Mouse (Mus musculus) brown adipose tissue, adult 24 weeks (tissue): ENCODE results near the gene Gm21985. TPM values are rescaled to one million over a fixed set of nuclear protein-coding genes. Genes with fewer than 3 reads are reported as not detected.
A peak's percentile ranks its signal among the peaks of the same experiment; 100 is the strongest.

Source experiments
- H3K27ac ChIP-seq: fragments of 200-500 bp; replicated peaks from 2 replicates; pipeline ENCODE4 v1.5.1; 2012; ENCODE audit warnings: low read depth, mild to moderate bottlenecking, low read length
- H3K4me1 ChIP-seq: fragments of 200-500 bp; 2 replicates; pipeline ENCODE4 v1.6.1; 2012; ENCODE audit warnings: low read length, mixed read lengths; ENCODE audit not compliant: control insufficient read depth, insufficient read depth, insufficient read length
- H3K4me3 ChIP-seq: fragments of 200-500 bp; 2 replicates; pipeline ENCODE4 v1.5.1; 2012; ENCODE audit warnings: low read depth, mild to moderate bottlenecking, low read length, moderate library complexity; ENCODE audit not compliant: insufficient read depth
- polyA plus RNA-seq: library from polyadenylated mRNA; stranded (reverse); fragments of >200 nt; gene quantifications from 2 replicates; pipeline ENCODE4 v1.2.4, GENCODE M21; 2012; ENCODE audit not compliant: missing spikeins, insufficient read depth, insufficient read length

The Gm21985 gene
- polyA plus RNA-seq = not detected in 2 replicates

DNA sequence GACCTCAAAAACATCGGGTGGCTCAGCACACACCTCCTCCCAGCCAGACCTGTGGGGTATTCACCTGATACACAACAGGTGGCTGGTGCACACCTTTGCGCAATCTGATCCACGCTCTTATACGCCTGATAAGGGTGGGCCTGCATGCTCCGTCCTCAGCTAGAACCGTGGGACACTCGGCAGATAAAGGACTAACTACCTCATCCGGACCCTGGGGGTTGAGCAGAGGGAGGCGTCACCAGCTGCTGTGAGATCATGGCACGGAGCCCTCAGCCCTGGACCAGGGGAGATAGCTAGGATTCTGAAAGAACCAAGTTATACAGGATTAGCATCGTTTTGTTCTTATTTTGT is at the start of gene Gm21985:
Gm21985 (plus strand) TSS at position 73 of the 351 bp plus-strand sequence.
- Histone ChIP-seq H3K4me3 (peak within 1 kb of the TSS; percentile 84), H3K4me1 (peaks cover 5% of the 10 kb centered on the region), H3K27ac (peak within 1 kb of the TSS; percentile 81)

DNA sequence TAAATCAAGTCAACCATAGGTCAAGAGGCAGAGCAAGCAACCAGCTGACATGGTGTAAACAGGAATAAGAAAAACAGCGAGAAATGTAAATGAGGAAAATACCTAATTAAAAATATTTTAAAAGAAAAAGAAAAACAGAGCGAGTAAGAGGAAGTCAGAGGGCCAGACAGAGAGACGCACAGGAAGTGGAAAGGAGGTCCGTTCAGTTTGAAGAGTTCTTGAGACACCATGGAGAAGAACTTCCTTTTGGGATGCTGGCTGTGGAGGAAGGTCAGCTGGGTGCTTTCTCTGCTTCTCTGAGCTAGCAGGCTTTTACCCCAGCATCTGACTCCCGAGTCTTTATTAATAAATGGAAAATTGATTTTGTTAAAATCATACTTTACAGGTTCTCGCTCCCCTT is 48.5 kb upstream of the Gm21985 start:
- Histone ChIP-seq H3K27ac (no peak overlapping the region), H3K4me3 (no peak overlapping the region), H3K4me1 (no peaks in the 10 kb centered on the region)

DNA sequence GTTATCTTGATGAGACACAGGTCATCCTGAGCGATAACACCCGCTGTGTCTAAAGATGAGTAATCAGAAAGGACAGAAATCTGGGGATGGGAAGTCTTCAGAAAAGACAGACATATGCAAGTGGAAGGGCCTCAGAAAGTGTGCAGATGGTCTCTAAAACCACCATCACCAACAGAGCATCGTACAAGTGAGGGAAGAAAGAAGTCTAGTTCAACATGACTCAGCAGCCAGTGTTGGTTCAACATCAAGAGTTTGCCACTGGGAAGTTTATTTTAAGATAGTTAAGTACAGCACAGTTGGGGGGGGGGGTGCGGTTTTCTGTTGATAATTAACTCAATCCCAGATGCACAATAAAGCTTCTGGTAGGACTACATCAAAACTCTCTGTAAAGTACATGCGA is 45.2 kb upstream of the Gm21985 start:
- Histone ChIP-seq H3K4me1 (no peaks in the 10 kb centered on the region), H3K27ac (no peak overlapping the region), H3K4me3 (no peak overlapping the region)

DNA sequence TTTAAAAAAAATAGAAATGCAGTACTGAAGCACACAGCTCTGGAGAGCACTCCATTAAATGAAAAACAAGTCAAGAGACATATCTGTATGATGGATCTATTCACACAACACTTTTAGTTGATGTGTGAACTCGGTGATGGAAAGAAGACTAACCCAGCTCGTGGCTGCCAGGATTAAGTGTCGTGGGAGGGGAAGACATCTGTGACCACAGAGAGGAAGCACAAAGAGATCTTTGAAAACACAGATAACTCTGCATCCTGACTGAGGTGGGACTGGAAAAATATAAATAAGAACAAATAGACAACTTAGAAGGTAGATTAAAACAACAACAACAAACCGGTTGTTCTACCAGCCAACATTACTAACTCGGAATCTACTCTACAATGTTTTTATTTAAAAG is 43.5 kb upstream of the Gm21985 start:
- Histone ChIP-seq H3K4me1 (no peaks in the 10 kb centered on the region), H3K4me3 (no peak overlapping the region), H3K27ac (no peak overlapping the region)

DNA sequence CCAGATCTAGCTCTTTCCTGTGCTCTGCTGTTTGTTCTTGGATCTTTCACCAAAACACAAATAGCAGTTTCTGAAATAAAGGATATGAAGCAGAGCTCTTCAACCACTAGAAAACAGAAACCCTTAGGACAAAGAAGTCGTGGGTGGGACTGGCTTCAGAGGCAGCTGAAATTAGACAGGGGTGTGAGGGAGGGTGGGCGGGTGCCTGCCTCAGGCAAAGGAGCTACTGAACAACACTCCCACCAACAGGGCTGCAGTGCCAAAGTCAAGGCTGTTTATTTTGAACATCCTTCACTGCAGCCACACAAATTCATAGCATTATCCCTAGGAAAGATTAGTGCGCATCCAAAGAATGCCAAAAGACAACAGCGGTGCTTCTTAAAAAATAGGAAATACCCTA is 41.8 kb upstream of the Gm21985 start:
- no peak overlapping the region for H3K4me3 ChIP-seq
- H3K27ac ChIP-seq = no peak overlapping the region

DNA sequence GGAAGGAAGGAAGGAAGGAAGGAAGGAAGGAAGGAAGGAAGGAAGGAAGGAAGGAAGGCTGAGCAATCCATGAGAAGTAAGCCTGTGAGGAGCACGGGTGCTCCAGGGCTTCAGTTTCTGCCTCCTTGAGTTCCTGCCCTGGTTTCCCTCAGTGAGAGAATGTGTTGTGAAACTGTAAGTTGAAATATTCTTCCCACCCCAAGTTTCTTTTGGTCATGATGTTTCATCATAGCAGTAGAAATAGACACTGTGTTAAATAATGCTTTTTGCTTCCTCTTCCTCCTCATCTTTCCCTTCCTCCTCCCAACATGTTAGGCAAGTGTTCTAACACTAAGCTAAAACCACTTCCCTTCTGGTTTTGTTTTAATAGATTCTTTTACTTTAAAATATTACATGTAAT is 33.5 kb upstream of the Gm21985 start:
- Histone ChIP-seq H3K4me1 (no peaks in the 10 kb centered on the region), H3K27ac (no peak overlapping the region), H3K4me3 (no peak overlapping the region)

More for the DNA sequence above, 41.8 kb upstream of the Gm21985 start:
- H3K4me1 ChIP-seq = no peaks in the 10 kb centered on the region

DNA sequence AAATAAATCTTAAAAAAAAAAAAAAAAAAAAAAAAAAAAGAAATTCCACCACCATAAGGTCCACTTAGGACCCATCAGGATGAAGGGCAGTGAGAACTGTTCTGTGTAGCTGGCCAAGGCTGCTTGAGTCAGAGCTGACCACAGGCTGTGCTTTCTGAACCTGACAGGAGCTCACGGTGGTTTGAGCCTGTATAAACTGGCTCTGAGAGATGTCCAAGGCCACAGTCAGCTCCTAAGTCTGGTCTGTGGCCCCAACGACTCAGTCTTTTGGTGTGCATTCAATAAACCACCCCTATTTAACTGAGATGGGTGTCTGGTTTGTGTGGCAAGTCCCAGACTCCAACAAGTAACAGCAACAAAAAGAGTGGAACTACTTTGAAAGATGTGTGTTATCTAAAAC is 29.5 kb upstream of the Gm21985 start:
- no peak overlapping the region for H3K27ac ChIP-seq
- H3K4me3 ChIP-seq = no peak overlapping the region
- H3K4me1 ChIP-seq = no peaks in the 10 kb centered on the region

DNA sequence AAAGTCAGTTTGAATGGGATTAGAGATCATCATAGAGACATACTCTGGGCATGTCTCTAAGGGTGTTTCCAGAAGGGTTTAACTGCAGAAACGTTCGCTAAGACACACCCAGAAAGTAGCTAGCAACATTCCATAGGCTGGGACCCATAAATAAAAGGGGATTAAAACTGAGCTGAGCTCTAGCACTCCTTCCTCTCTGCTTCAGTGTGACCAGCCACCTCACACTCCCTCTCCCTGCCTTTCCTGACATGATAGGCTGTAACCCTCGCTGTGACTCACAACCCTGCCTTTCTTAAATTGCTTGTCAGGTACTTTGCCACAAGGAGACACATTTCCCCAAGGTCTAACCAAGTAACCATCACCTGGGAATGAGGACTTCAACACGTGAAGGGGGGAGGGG is 28.1 kb upstream of the Gm21985 start:
- no peak overlapping the region for H3K27ac ChIP-seq
- H3K4me1 ChIP-seq = no peaks in the 10 kb centered on the region
- no peak overlapping the region for H3K4me3 ChIP-seq

DNA sequence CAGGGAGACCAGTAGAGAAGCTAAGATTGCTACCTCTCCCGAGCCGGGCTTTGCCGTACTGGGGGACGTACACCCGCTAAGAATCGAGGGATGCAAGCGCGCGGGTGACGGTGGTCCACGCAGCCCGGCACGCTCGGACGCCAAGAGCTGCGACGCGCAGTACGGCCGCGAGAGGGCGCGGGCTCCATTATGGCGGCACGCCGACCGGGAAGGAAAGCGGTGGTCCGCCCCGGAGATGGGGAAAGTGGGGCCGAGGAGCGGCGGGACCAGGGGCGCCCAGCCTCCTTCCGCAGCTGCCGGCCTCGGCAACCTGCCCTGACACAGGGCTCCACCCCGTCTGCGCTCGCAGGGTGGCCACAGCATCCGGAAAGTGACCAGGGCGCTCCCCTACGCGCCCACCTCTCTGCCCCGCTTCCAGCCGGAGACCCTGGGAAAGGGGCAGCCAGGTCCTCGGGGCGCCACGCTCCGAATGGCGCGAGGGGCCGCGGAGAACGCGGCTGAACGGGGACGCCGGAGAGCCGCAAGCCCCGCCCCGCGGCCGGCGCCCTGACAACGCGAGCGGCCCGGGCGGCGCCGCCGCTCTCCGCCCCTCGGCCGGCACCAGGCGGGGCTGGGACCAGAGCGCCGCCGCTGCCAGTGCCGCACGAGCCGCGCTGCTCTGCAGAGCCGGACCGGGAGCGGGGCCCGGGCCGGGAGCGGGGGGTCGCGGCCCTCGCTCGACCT is 26.7 kb upstream of the Gm21985 start, which contains the start of gene Lpcat4:
Lpcat4 (plus strand) TSS at position 257 of the 723 bp plus-strand sequence.
- H3K4me3 ChIP-seq = peak within 1 kb of the TSS; percentile 100
- peak within 1 kb of the TSS; percentile 89 for H3K27ac ChIP-seq
- no peaks in the 10 kb centered on the region for H3K4me1 ChIP-seq

DNA sequence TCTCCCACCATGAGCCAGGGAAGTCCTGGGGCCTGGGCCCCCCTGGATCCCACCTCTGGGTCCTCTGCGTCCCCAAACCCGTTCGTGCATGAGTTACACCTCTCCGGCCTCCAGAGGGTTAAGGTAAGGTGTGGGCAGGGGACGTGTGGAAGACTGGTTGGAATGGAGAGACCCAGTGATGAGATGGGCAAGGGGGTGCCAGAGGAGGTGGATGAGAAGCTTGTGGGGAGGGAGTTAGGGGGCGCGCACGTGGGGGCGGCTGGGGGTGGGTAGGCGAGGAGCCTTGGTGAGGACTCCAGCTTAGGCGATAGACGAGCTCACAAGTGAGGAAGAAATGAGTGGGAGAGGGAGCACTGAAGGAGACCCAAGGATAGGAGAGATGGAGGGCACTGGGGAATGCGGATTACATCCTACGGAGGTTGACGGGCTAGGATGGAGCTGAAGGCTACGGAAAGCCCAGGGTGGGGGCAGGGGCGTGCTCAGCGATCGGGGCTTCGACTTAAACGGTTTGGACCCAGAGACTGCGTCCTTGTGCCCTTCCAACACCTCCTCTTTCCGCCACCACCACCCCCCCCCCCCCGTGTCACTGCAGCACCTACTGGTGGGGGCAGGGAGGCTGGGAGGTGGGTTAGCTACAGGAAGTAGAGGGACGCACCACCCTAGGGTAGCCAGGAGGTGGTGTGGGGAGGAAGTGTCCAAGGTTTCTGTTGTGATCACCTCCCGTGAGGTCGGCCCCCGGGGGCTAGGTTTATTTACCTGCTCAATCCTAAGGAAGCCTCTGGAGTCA is 26.0 kb upstream of the Gm21985 start:
- no peak overlapping the region for H3K27ac ChIP-seq
- no peaks in the 10 kb centered on the region for H3K4me1 ChIP-seq
- peak overlapping the region; percentile 100 for H3K4me3 ChIP-seq

DNA sequence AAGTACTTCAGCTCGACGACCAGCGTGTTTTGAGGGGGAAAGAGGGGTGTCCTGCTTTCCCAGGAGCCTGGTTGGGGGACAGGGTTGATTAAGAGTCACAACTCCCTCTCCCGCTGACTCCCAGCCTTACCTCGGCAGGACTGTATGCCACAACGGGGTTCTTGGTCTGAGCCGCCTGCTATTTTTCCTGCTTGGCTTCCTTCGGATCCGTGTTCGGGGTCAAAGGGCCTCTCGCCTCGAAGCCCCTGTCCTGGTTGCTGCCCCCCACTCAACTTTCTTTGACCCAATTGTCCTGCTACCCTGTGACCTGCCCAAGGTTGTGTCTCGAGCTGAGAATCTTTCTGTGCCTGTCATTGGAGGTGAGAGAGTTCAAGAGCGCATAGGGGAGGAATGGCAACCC is 24.3 kb upstream of the Gm21985 start:
- Histone ChIP-seq H3K4me1 (no peaks in the 10 kb centered on the region), H3K27ac (no peak overlapping the region), H3K4me3 (no peak overlapping the region)

DNA sequence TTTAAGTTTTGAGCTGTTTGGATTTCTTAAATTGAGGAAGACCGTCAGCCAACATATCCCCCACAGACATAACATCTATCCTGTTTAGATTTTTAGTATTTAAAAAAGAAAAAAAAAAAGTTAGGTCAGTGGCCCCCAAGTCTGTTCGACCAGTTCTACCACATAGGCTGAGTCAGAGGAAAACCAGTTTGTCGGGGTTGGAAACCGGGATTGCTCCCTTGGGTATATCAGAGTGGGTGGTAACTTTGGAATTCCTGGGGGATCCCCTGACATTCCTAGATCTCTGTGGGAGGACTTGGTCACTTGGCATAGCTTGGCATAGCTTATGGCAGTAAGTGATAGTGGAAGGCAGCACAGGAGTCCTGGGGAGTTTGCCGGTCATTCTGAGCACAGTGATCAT is 20.8 kb upstream of the Gm21985 start:
- Histone ChIP-seq H3K4me3 (no peak overlapping the region), H3K4me1 (no peaks in the 10 kb centered on the region), H3K27ac (no peak overlapping the region)

DNA sequence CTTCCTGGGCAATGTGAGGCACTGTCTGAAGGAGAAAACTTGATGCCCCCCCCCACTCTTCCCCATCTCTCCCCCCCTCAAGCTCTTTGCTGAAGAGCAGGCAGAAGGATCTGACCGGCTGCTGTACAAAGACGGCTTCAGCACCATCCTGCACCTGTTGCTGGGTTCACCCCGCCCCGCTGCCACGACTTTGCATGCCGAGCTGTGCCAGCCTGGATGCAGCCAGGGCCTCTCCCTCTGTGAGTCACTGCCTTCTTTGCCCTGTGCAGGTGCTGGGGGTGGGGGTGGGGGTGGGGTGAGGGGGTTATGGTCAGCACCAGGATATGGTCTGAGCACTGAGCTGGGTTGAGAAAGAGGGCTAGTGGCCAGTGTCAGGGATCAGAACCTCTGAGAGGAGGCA is 19.9 kb upstream of the Gm21985 start:
- Histone ChIP-seq H3K27ac (no peak overlapping the region), H3K4me1 (no peaks in the 10 kb centered on the region), H3K4me3 (no peak overlapping the region)

DNA sequence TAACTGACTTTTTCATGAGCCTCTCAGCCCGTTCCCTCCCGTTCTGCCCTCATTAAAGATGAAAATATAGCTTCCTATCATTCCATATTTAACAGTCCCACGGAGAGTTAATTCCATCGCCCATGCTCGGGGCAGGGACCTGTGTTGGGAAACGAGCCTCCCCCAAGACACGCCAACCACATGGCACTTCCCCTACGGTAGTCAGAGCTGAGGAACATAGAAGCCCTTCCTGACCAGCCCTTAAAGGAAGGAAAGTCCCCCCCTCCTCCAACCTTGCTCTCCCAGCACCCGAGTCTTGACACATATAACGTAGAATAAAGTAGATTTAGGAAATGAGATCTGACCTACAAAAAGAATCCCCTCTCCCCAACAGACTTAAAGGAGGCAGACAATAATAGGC is 18.8 kb upstream of the Gm21985 start:
- H3K4me3 ChIP-seq = no peak overlapping the region
- no peak overlapping the region for H3K27ac ChIP-seq
- H3K4me1 ChIP-seq = no peaks in the 10 kb centered on the region

DNA sequence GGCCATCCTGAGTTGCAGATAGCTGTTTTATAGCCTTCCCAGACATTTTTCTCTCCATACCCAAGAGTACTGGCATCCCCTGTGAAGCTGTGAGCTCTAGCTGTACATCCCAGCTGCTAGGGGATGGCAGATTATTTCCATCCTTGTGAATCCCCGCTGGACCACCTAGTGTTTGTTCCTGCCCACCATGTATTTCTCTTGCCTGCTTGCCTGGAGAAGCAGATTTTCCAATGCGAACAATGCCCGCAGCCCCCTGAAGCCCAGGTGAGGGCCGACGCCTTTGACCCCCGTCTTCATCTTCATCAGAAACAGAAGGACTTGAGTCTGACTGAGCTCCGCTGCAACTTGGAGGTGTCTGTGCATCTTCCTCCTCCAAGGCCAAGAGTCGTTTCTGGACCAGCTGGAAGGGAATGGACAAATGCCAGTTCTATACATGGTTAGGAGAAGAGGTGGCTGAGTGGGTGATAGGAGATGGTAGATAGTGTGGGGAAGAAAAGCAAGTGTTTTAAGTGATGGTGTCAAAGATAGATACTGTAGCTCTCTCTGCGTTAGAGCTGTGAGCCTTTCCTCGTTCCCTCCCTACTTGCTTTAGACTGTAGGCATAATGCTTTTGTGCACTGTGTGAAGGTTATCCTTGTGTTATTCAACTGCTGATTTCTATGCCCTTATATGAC is 16.2 kb upstream of the Gm21985 start:
- no peak overlapping the region for H3K27ac ChIP-seq
- H3K4me3 ChIP-seq = no peak overlapping the region

More for the DNA sequence above, 16.2 kb upstream of the Gm21985 start:
- no peaks in the 10 kb centered on the region for H3K4me1 ChIP-seq
